Mouse (Mus musculus) spleen, postnatal 10 days (tissue): ENCODE data around the gene Rhbdl2.

Source experiments
- DNase-seq, 2 experiments: peaks; one replicate each; pipeline ENCODE4 v3.0.0; 2021 to 2022; ENCODE audit warnings: low spot score in 2 of 2

Gene Rhbdl2

DNA sequence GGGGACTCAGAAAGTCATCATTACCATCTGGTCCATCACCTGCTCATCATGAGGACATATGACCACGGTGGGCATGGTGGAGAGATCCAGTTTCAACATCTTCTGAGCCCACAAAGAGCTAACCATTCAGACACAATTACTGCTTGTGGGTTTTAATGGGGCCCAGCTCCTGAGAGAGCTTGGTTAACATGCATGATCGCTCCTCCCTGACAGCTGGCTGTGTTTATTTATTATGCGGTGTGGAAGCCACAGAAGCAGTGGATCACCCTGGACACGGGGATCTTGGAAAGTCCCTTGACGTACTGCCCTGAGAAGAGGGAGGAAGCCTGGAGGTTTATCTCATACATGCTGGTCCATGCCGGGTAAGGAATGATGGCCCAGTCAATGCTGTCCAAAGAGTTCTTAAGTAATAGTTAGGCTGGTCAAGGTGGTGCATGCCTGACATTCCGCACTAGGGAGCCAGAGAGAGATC lies 26.4 kb downstream of the Rhbdl2 start:
- no peak for DNase-seq

DNA sequence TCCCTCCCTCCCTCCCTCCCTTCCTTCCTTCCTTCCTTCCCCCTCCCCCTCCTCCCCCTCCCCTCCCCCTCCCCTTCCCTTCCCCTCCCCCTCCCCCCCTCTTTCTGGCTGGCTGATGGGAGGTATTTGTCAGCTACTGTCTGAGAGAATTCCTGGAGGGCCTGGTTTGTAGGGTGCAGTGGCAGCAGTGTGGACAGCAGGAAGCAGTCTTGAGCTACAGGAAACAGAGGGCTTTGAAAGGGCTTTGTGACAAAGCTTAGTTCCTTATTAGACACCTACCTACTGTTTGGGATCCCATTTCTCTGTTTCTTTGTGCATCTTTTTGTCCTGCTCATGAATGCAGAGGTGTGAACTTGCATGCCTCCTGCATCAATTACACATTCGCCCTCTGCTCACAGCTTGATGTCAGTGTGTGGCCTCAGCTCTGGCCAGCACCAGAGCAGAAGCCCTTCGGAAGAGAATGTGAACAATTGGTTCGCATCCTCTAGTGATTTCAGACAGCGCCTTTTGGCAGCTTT lies 31.5 kb downstream of the Rhbdl2 start:
- no peak for DNase-seq

DNA sequence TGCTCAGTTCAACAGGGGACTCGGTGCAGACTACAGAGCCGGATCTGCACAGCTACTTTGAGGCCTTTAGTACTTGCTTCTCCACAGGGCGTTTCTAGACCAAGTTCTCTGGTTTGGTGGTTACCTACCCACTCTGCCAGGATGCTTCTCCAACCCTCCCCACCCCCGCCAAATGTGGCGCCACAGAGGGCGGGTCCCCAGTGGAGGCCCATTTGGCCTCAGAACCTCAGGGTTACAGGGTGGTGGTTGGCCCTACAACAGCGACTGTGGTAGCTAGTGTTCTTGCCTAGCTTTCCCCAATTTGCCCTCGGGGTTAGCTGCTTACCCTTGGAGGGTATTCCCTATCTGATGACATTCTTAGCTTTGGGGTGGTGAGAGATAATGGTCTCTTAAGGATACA lies 54.5 kb downstream of the Rhbdl2 start:
- DNase-seq = no peak

DNA sequence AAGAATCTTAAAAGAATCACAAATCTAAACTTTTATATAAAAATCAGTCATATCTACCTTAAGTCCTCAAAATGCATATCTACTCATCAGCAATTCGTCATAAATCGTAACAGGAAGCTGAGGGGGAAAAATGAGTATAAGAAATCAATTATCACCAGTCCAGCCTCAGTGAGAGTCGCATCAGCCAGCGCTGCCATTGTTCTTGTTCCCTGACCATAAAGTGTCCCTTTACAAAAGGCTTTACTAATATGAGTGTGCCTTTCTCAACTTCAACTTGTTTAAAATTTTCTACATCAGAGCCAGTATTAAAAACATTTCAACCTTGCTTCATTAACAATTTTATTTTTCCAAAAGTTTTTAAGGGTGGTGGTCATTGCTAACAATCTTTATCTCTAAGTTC lies 69.2 kb downstream of the Rhbdl2 start:
- DNase-seq = no peak

DNA sequence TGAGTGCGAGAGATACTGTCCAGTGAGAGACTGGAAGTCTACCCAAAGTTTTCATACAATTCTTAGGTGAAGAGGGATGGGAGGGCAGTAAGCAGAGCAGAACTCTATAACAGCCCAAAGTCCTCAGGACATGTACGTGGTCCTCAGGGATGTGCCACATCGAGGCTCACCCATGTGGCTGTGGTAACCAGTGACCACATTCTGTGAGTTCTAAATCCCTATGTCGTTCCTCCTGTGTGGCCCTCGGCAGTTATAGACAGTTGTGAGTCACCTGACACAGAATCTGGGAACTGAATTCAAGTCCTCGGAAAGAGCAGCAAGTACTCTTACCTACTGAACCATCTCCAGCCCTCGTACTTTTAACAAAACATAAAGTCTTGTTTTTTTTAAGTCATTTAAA lies 70.4 kb downstream of the Rhbdl2 start:
- no peak for DNase-seq

DNA sequence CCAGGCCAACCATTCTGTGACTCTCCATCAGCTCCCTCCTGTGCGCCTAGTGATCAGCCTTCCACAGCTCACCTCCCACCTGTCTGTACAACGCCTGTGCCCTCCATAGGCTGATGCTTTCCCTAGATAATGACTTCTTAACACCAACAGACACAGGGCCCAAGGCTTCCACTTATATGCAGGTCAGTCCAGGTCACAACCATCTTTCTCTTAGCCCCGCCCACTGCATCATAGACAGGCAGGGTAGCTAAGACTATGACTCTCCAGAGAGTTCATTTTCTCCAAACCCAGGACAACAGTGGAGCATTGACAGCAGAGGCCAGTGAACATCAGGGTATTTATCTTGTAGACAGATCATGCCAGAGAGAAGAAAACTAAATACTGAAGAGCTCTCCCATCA lies 71.7 kb downstream of the Rhbdl2 start, which contains the start of gene 4933427I04Rik:
TSS of gene 4933427I04Rik (plus strand) at position 301 of the 400 bp plus-strand sequence.
- DNase-seq = no peak

DNA sequence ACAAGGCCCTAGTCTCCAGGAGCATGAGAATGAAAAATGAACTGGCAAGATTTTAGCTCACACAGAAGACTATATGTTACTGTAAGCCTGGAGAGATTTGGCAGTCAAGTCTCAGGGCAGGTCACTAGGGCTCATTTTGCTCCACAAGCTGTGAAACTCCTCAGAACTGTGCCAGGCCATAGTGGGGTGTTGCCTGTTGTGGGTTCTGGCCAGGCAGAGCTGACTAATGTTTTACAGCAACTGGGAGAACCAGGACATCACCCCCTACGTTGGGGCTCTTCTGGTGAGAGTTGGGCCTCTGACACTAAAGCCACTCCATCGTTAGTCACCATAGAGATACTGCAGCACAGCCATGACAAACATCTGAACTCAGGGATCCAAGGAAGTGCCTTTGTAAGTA lies 72.1 kb downstream of the Rhbdl2 start:
- no peak for DNase-seq

DNA sequence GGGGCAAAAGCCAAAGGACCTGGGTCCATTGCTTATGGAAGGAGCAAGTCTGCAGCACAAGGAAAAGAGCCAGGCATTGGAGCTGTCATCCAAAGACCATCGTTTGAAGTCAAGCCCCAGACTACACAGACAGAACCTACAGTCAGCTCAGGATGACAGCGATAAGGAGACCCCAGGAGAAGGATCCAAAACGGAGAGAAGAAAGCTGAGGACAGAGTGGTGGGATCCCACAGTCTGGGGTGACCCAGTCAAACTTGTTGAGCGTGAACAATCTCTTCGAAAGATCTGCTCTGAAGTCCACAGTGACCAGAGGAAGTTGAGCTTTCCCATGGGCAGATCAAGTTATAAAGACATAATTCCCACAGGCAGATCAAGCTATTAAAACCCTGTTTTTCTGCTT lies 72.9 kb downstream of the Rhbdl2 start:
- DNase-seq = no peak
